Mouse (Mus musculus): Measurements from ENCODE around the gene Mov10.

GRCm38 (mm10) chr3:104796430-104797082, 21.8 kb downstream of the Mov10 start:
- TF ChIP-seq POLR2A (IDR thresholded peaks at IDR 0.05; ENCODE audit: insufficient read depth, low read depth, low read length) (no peak), CTCF (IDR thresholded peaks at IDR 0.05; ENCODE audit: insufficient read depth, low read depth, low read length) (no peak)
